Mouse (Mus musculus) testis, adult 2 months (tissue): ENCODE results near the gene 4930442H23Rik.

Experiments
- CTCF ChIP-seq: fragments of 200-500 bp; IDR thresholded peaks from 2 replicates; pipeline ENCODE4 v1.5.1; 2012; ENCODE audit warnings: low read depth, mild to moderate bottlenecking, inconsistent platforms, low read length, moderate library complexity; ENCODE audit not compliant: control insufficient read depth, insufficient read depth, insufficient replicate concordance
- POLR2A ChIP-seq: fragments of 200-500 bp; IDR thresholded peaks from 2 replicates; pipeline ENCODE4 v1.6.1; 2012; ENCODE audit warnings: low read depth, mild to moderate bottlenecking, inconsistent platforms, low read length, moderate library complexity; ENCODE audit not compliant: control insufficient read depth

DNA sequence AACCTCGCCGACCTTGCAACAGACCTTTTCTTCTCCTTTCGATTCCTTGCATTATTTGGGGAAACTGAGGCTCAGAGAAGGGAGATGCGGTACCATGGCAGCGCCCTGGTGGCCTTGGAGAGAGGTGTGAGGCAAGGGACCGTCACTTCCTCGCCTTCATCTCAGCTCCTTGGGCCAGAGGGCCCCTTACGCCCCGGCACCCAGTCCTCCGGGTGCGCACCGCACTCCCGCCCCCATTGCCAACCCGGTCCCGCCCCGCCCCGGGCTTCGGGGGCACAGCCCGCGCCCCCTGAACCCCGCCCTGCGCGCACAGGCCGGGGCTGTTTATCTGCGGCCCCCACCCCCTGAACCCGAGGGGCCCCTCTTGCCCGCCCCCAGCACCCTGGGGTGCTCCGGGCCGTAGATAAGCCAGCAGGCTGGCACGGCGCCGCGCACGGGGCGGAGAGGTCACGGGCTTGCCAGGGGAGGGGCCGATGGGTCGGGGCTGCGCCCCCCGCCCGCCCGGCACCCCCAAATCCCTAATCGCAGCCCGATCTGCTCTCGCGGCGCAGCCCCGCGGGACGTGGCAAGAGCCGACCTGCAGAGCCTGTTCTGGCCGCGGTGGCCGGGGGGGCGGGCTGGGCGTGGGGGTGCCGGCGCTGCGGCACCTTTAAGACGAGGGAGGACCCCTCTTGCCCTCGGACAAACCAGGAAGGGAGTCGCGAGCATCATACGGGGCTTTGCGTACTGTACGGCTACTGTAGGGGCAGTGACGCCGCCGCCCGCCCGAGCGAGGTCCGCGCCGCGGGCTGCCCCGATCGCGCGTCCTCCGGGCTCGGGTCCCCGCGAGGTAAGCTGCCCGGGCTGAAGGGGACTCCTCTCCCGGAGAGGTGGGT is 47.6 kb downstream of the 4930442H23Rik start:
- TF ChIP-seq POLR2A (no peak), CTCF (no peak)
